Mouse (Mus musculus) frontal cortex, adult (tissue): ENCODE measurements at regions not wholly inside any gene's neighbourhood (a gene's known extent, or its start where the extent isn't known, plus 50 kb on each side); places are given as distances from the start of the nearest gene placed in this dataset.

ENCODE experiments used
- ATAC-seq: cut with Nextera tagmentation; 2 replicates; pipeline ENCODE4 v1.9.2; 2017; ENCODE audit warnings: mild to moderate bottlenecking, moderate library complexity, mixed read lengths; ENCODE audit not compliant: low TSS enrichment

DNA sequence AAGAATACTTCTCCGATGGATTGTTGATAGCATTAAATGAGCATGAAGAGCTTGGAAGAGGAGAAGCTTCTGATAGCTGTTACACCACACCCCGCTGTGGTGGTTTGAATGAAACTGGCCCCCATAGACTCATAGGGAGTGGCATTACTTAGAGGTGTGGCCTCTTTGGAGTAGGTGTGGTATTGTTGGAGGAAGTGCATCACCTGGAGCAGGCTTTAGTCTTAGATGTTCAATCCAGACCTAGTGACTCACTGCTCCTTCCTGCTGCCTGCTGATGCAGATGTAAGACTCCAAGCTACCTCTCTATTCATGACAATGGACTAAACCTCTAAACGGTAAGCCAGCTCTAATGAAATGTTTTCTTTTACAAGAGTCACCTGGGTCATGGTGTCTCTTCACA lies 237.1 kb upstream of the Mpped2 start:
- no peak for ATAC-seq

DNA sequence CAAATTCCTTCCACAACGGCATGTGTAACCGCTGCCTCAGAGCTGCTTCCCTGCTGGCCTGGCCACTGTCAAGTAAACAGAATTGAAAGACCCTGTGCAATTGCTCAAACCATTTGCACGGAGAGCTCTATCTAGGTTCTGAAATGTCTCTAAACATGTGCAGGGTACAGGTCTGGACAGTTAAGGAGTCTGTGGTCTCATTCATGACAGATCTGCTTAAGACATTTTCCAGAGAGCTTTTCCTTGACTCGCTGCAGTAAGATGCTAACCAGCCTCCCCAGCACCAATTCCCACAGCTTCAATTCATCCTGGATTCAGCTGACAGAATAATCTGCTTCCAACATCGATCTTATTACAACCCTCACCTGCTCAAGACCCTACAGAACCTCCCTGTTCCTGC lies 235.1 kb upstream of the Mpped2 start:
- ATAC-seq = no peak

GRCm38 (mm10) chr2:106461021-106461420 lies 232.0 kb upstream of the Mpped2 start:
- ATAC-seq = no peak

GRCm38 (mm10) chr2:106461490-106461889 lies 231.6 kb upstream of the Mpped2 start:
- ATAC-seq = no peak

GRCm38 (mm10) chr2:106461973-106462637 lies 231.0 kb upstream of the Mpped2 start:
- ATAC-seq = no peak

DNA sequence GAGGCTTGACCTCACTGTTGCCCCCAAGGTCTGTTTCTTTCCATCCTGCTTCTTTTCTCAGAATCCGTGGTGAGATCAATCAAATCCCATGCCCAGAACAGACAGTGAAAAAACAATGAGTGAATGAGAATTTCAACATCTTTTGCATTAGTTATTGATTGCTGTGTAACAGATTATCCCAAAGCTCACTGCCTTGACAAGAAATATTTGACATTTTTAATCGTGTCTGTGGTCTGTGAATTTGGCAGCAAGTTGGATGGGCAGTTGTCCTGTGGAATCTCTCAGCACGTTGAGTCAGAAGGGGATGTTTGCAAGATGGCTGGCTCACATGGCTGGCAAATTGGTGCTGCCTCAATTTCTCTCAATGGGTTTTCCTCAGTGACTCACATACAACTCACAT lies 228.0 kb upstream of the Mpped2 start:
- ATAC-seq = no peak

DNA sequence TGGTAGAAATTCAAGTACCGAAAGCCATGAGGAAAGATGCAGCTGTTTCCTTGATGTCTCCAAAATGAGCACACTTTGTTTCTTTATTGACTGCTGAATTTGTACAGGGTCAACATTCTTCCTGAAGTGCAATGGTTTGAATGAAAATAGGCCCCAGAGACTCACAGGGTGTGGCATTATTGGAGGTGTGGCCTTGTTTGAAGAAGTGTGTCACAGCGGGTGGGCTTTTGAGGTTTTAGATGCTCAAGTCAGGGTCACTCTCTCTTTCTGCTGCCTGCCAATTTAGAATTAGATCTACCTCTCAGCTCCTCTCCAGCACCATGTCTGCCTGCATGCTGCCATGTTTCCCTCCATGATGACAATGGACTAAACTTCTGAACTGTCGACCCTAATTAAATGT lies 227.2 kb upstream of the Mpped2 start:
- no peak for ATAC-seq

DNA sequence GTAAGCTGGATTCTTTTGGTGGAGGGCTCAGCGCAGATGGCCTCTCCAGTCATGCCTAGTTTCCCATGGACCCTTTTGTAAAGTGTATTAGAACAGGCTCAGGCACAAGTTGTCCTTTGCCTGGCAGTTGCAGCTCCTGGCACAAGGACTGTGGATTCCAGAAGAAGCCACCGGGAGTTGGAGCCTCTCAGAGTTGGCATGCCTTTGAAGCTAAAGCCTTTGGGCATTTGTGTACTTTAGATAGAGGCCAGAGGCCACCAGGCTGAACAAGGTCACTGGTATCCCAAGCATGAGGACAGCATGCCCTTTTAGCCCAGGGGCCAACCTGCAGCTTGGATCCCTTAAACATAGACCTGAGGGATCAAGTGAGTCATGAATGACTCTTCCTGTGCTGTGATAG lies 223.9 kb upstream of the Mpped2 start:
- ATAC-seq = no peak

DNA sequence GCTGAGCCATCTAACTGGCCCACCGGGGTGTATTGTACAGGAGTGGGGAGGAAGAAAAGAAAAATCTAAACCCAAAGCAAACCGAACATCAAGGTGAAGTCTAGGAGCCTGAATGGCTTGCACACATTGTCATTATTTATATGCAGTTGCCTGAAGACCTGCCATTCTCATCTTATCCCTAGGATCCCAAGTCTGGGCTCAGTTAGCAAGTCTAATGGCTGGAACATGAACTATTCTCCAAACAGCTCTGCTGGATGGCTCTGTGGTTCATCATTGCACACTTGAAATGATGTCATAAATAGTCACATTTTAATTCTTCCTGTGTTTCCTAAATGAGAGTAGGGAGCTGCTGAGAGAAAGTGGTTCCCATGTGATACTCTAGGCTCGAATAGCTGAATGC lies 219.6 kb upstream of the Mpped2 start:
- ATAC-seq = no peak

DNA sequence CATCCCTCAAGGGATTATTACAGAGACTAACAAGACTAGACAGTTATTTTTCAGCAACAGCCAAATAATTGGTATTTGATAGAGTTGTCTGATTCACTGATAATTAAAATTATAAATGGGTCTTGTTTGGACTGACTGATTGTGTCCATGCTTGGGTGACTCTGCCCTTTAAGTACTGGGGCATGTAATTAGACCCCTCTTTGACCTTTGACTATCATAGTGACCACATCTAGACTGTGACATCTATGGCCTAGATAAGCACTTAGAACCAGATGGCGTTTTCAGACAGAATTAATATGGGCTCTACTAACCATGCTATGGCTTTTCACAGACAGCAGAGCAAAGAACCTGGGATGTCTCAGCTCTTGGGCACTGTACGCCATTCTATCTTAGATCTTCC lies 215.1 kb upstream of the Mpped2 start:
- no peak for ATAC-seq

- ATAC-seq = no peak
Observed at GRCm38 (mm10) chr2:106487335-106488082, 205.6 kb upstream of the Mpped2 start.

DNA sequence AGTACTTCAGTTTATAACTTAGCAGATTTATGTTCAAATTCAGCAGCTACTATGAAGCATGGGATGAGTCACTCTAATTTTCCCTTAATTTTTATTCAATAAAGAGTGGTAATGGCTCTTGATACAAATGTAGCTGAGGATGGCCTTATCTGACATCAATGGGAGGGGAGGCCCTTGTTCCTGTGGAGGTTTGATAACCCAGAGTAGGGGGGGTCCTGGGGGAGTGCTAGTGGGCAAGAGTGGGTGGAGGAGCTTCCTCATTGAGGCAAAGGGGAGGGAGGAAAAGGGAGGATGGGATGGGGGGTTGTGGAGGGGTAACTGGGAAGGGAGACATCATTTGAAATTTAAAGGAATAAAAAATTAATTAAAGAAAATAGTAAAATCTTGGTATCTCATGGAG lies 194.3 kb upstream of the Mpped2 start:
- ATAC-seq = no peak

GRCm38 (mm10) chr2:106499227-106499928 lies 193.7 kb upstream of the Mpped2 start:
- ATAC-seq = no peak; the same call in 1 of the 2 replicates

DNA sequence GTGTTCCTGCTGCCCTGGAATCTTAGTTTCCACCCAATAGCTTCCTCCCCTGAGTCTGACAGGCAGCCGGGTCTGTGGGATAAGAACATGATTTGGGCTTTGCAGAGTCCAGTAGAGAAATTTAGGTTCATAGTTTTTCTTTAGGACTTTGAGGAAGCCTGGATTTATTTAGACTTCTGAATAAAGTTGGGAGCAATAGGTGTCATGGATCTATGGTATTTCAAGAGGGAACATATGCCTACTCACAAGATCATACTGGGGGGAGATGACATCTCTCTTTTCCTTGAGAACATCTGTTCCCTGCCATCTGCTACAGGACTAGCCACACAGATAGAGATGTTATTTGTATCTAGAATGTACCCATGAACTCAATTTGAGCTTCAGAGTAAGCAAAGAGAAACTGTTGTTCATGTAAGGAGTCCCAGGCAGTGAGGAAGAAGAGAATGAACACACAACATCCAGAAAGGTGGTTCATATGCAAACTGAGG lies 188.1 kb upstream of the Mpped2 start:
- ATAC-seq = peak; percentile 92

- ATAC-seq = peak; percentile 94
Observed at GRCm38 (mm10) chr2:106511889-106512288, 181.2 kb upstream of the Mpped2 start.

- ATAC-seq = no peak
Observed at GRCm38 (mm10) chr2:106512338-106513024, 180.6 kb upstream of the Mpped2 start.

GRCm38 (mm10) chr2:106513025-106513386 lies 180.1 kb upstream of the Mpped2 start:
- no peak for ATAC-seq

GRCm38 (mm10) chr2:106517224-106517623 lies 175.8 kb upstream of the Mpped2 start:
- peak; percentile 94 for ATAC-seq

- peak; percentile 97 for ATAC-seq
Observed at GRCm38 (mm10) chr2:106522961-106523360, 170.1 kb upstream of the Mpped2 start.

DNA sequence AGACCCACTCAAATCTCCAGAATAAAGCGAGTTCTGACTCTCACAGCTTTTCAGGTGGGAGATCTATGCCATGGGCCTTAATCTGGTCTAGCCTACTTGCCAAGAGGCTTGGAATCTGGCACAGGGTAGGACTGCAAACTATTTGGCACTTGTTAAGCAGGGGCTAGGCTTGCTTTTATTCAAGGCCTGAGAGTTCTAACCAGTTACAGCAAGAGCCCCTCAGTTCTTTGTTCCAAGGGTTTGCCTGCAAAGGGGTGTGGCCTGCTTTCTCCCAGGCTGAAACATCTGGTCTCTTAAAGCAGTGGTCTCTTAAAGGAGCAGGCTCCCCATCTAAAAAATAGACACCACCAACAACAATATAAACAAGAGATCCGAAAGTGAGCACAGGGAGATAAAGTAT lies 166.1 kb upstream of the Mpped2 start:
- no peak for ATAC-seq

- no peak for ATAC-seq
Observed at GRCm38 (mm10) chr2:106529247-106529646, 163.8 kb upstream of the Mpped2 start.

- no peak for ATAC-seq
Observed at GRCm38 (mm10) chr2:106529746-106530145, 163.3 kb upstream of the Mpped2 start.
